Mouse (Mus musculus) embryonic facial prominence, embryonic 12.5 days (tissue): ENCODE results near the gene Ddi2. TPM values are rescaled to one million over a fixed set of nuclear protein-coding genes. Genes with fewer than 3 reads are reported as not detected.
"Not testable (repeated sequence)": the region's sequence is repeated elsewhere in the genome, so short reads cannot be mapped to it uniquely, and the experiment has no call there.

Source experiments
- ATAC-seq: fragments of 200-750 bp; cut with Nextera tagmentation; 2 replicates; pipeline ENCODE4 v1.8.0; 2017; ENCODE audit not compliant: insufficient number of reproducible peaks, insufficient read depth, low FRiP score, low TSS enrichment
- H3K27ac ChIP-seq: fragments of 300-500 bp; sonication (generic); 2 replicates; pipeline ENCODE4 v1.5.1; 2016; ENCODE audit warnings: mild to moderate bottlenecking
- H3K27me3 ChIP-seq: fragments of 300-500 bp; sonication (generic); 2 replicates; pipeline ENCODE4 v1.6.1; 2016; ENCODE audit warnings: mild to moderate bottlenecking, moderate library complexity
- H3K36me3 ChIP-seq: fragments of 300-500 bp; sonication (generic); 2 replicates; pipeline ENCODE4 v1.6.1; 2016; ENCODE audit warnings: mild to moderate bottlenecking
- H3K4me1 ChIP-seq: fragments of 300-500 bp; sonication (generic); 2 replicates; pipeline ENCODE4 v1.6.1; 2016
- H3K4me2 ChIP-seq: fragments of 300-500 bp; sonication (generic); replicated peaks from 2 replicates; pipeline ENCODE4 v1.6.1; 2016; ENCODE audit warnings: mild to moderate bottlenecking, moderate library complexity
- H3K4me3 ChIP-seq: fragments of 300-500 bp; sonication (generic); 2 replicates; pipeline ENCODE4 v1.5.1; 2016; ENCODE audit warnings: mild to moderate bottlenecking
- H3K9ac ChIP-seq: fragments of 300-500 bp; sonication (generic); 2 replicates; pipeline ENCODE4 v1.6.1; 2016; ENCODE audit warnings: mild to moderate bottlenecking, moderate library complexity
- H3K9me3 ChIP-seq: fragments of 300-500 bp; sonication (generic); 2 replicates; pipeline ENCODE4 v1.6.1; 2016; ENCODE audit warnings: mild to moderate bottlenecking, moderate library complexity
- WGBS: fragments of 180-500 bp; shearing (Covaris S2); methylation state at CpG from one replicate; pipeline ENCODE4 v1.1.7; 2016; 5-methylcytosine and 5-hydroxymethylcytosine counted together
- polyA plus RNA-seq: library from polyadenylated mRNA; unstranded; fragments of >200 nt; fragmentation: Nextera tagmentation; extraction: Ambion mirVana; gene quantifications from 2 replicates; pipeline ENCODE4 v1.2.1, GENCODE M21; 2016

Gene Ddi2
- polyA plus RNA-seq, result 28.7 and 29.5 TPM in 2 replicates

- under 1% methylated on average over 100 of the region's 105 CpGs for WGBS
- Histone ChIP-seq H3K4me2 (peak within 1 kb of the TSS; percentile 85), H3K27ac (peak within 1 kb of the TSS; percentile 93), H3K9ac (peak within 1 kb of the TSS; percentile 99), H3K9me3 (no peaks in the 10 kb centered on the region), H3K36me3 (peaks cover 6% of the 10 kb centered on the region), H3K4me3 (peak within 1 kb of the TSS; percentile 100), H3K27me3 (no peaks in the 10 kb centered on the region), H3K4me1 (peaks cover 22% of the 10 kb centered on the region)
- peak; percentile 81 for ATAC-seq
These were observed at the start of gene Ddi2 for GRCm38 (mm10) chr4:141722731-141723672. TSS of gene Ddi2 (minus strand) at chr4:141723419.

GRCm38 (mm10) chr4:141773019-141773418 is 49.8 kb upstream of the Ddi2 start:
- not testable (repeated sequence) for H3K9me3 ChIP-seq, H3K4me3 ChIP-seq, ATAC-seq, H3K4me2 ChIP-seq, H3K27ac ChIP-seq, H3K27me3 ChIP-seq, H3K9ac ChIP-seq, H3K4me1 ChIP-seq
- peaks cover 90% of the 10 kb centered on the region for H3K36me3 ChIP-seq
- WGBS, result 86% methylated on average over 4 of the region's 4 CpGs

GRCm38 (mm10) chr4:141771823-141772222 is 48.6 kb upstream of the Ddi2 start:
- H3K27me3 ChIP-seq, result no peaks in the 10 kb centered on the region
- H3K4me2 ChIP-seq, result no peak overlapping the region
- no peak overlapping the region for H3K27ac ChIP-seq
- ATAC-seq, result no peak
- 0 out of 2 replicates have a peak, but pooled peaks cover 3% of the 10 kb centered on the region for H3K4me1 ChIP-seq
- no peak overlapping the region for H3K4me3 ChIP-seq
- 89% methylated on average over 8 of the region's 8 CpGs for WGBS
- H3K9ac ChIP-seq, result no peak overlapping the region
- peaks cover 94% of the 10 kb centered on the region for H3K36me3 ChIP-seq
- H3K9me3 ChIP-seq, result no peaks in the 10 kb centered on the region

- no peaks in the 10 kb centered on the region for H3K27me3 ChIP-seq
- no peak overlapping the region for H3K9ac ChIP-seq
- no peak overlapping the region for H3K27ac ChIP-seq
- no peak overlapping the region for H3K4me3 ChIP-seq
- no peak for ATAC-seq
- H3K4me1 ChIP-seq, result 0 out of 2 replicates have a peak, but pooled peaks cover 3% of the 10 kb centered on the region
- no peaks in the 10 kb centered on the region for H3K9me3 ChIP-seq
- no peak overlapping the region for H3K4me2 ChIP-seq
- 91% methylated on average over 8 of the region's 8 CpGs for WGBS
- peaks cover 93% of the 10 kb centered on the region for H3K36me3 ChIP-seq
These were observed 46.4 kb upstream of the Ddi2 start for GRCm38 (mm10) chr4:141769501-141770160.

- no peak overlapping the region for H3K9ac ChIP-seq
- H3K27me3 ChIP-seq, result no peaks in the 10 kb centered on the region
- no peaks in the 10 kb centered on the region for H3K9me3 ChIP-seq
- no peak overlapping the region for H3K4me2 ChIP-seq
- 73% methylated on average over 19 of the region's 19 CpGs for WGBS
- peak overlapping the region; percentile 77 for H3K27ac ChIP-seq
- 0 out of 2 replicates have a peak, but pooled peaks have one; percentile 53 for ATAC-seq
- H3K4me1 ChIP-seq, result 0 out of 2 replicates have a peak, but pooled peaks cover 3% of the 10 kb centered on the region
- peaks cover 92% of the 10 kb centered on the region for H3K36me3 ChIP-seq
- no peak overlapping the region for H3K4me3 ChIP-seq
These were observed 44.3 kb upstream of the Ddi2 start for GRCm38 (mm10) chr4:141767353-141768036.

- no peak overlapping the region; the same call in 1 of the 2 replicates for H3K4me2 ChIP-seq
- peaks cover 92% of the 10 kb centered on the region for H3K36me3 ChIP-seq
- peak overlapping the region; percentile 77 for H3K27ac ChIP-seq
- no peaks in the 10 kb centered on the region for H3K27me3 ChIP-seq
- 0 out of 2 replicates have a peak, but pooled peaks cover 3% of the 10 kb centered on the region for H3K4me1 ChIP-seq
- WGBS, result 63% methylated on average over 19 of the region's 19 CpGs
- ATAC-seq, result peak; percentile 62
- no peak overlapping the region for H3K4me3 ChIP-seq
- no peaks in the 10 kb centered on the region for H3K9me3 ChIP-seq
- H3K9ac ChIP-seq, result no peak overlapping the region
These were observed 43.6 kb upstream of the Ddi2 start for GRCm38 (mm10) chr4:141766668-141767352.

- Histone ChIP-seq H3K36me3 (peaks cover 92% of the 10 kb centered on the region), H3K4me2 (no peak overlapping the region), H3K27ac (peak overlapping the region; percentile 77), H3K4me3 (no peak overlapping the region), H3K9me3 (no peaks in the 10 kb centered on the region), H3K4me1 (0 out of 2 replicates have a peak, but pooled peaks cover 3% of the 10 kb centered on the region), H3K9ac (no peak overlapping the region), H3K27me3 (no peaks in the 10 kb centered on the region)
- no peak for ATAC-seq
- WGBS, result 86% methylated on average over 8 of the region's 8 CpGs
These were observed 43.1 kb upstream of the Ddi2 start for GRCm38 (mm10) chr4:141766316-141766667.

- Histone ChIP-seq H3K9me3 (no peaks in the 10 kb centered on the region), H3K27me3 (no peaks in the 10 kb centered on the region), H3K4me2 (no peak overlapping the region), H3K36me3 (peaks cover 84% of the 10 kb centered on the region), H3K9ac (no peak overlapping the region), H3K27ac (no peak overlapping the region), H3K4me3 (no peak overlapping the region), H3K4me1 (0 out of 2 replicates have a peak, but pooled peaks cover 3% of the 10 kb centered on the region)
- no peak for ATAC-seq
- WGBS, result 89% methylated on average over 3 of the region's 3 CpGs
These were observed 41.8 kb upstream of the Ddi2 start for GRCm38 (mm10) chr4:141765008-141765407.

GRCm38 (mm10) chr4:141763476-141763875 is 40.3 kb upstream of the Ddi2 start:
- peaks cover 68% of the 10 kb centered on the region for H3K36me3 ChIP-seq
- ATAC-seq, result no peak
- H3K4me2 ChIP-seq, result no peak overlapping the region
- no peaks in the 10 kb centered on the region for H3K27me3 ChIP-seq
- no peaks in the 10 kb centered on the region for H3K9me3 ChIP-seq
- H3K27ac ChIP-seq, result no peak overlapping the region
- H3K4me3 ChIP-seq, result no peak overlapping the region
- H3K9ac ChIP-seq, result no peak overlapping the region
- 0 out of 2 replicates have a peak, but pooled peaks cover 3% of the 10 kb centered on the region for H3K4me1 ChIP-seq
- 92% methylated on average over 12 of the region's 12 CpGs for WGBS

GRCm38 (mm10) chr4:141762102-141762598 is 38.9 kb upstream of the Ddi2 start:
- no peak overlapping the region for H3K27ac ChIP-seq
- 93% methylated on average over 13 of the region's 13 CpGs for WGBS
- H3K36me3 ChIP-seq, result peaks cover 57% of the 10 kb centered on the region
- no peak overlapping the region for H3K4me3 ChIP-seq
- ATAC-seq, result no peak
- H3K9me3 ChIP-seq, result no peaks in the 10 kb centered on the region
- no peak overlapping the region for H3K9ac ChIP-seq
- H3K4me2 ChIP-seq, result no peak overlapping the region
- no peaks in the 10 kb centered on the region for H3K27me3 ChIP-seq
- 0 out of 2 replicates have a peak, but pooled peaks cover 3% of the 10 kb centered on the region for H3K4me1 ChIP-seq

GRCm38 (mm10) chr4:141760942-141761341 is 37.7 kb upstream of the Ddi2 start:
- ATAC-seq, result no peak
- H3K9ac ChIP-seq, result no peak overlapping the region
- no peaks in the 10 kb centered on the region for H3K9me3 ChIP-seq
- H3K4me2 ChIP-seq, result no peak overlapping the region
- no peak overlapping the region for H3K4me3 ChIP-seq
- no peaks in the 10 kb centered on the region for H3K27me3 ChIP-seq
- no peak overlapping the region for H3K27ac ChIP-seq
- H3K36me3 ChIP-seq, result peaks cover 45% of the 10 kb centered on the region
- 82% methylated on average over 4 of the region's 4 CpGs for WGBS
- no peaks in the 10 kb centered on the region for H3K4me1 ChIP-seq
